Comparison of ENCODE assay signal across 11 mouse cellular contexts in the genomic region with DNA sequence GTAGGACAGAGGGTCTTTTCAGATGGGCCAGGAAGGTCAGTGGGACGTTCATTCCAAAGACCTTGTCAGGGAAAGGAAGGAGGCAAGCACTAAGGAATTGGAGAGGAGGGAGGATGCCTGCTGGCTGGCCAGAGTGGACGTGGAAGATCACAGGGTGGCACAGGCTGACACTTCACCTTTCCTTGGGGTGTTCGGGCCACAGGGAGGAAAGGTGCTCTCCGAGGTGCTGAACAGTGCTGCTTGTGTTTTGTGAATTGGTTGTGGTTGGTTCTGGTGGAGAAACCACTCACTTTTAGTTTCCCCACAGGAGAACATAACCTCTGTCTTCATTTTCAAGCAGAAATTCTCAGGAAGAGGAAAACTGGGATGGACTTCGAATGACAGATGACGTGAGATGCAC. TPM values are rescaled to one million over a fixed set of nuclear protein-coding genes. Genes with fewer than 3 reads are reported as not detected.
A peak's percentile ranks its signal among the peaks of the same experiment; 100 is the strongest.
DNase-seq lines count a peak whose midpoint lies in the region; ATAC-seq and TF ChIP-seq lines count a peak whose summit lies in the region.
"Had no signal": no experiment of that assay in that cellular context is flagged by ENCODE, and none has a peak within 500 bp of the region (broad histone marks: within the 10 kb centered on the region; RNA-seq: fewer than 3 reads in every experiment).

No protein-coding gene starts in this region.

- TF ChIP-seq CTCF in MEL (IDR thresholded peaks at IDR 0.05 in 2 of 3, conservative IDR thresholded peaks at IDR 0.05 in 1 of 3; ENCODE audit: control insufficient read depth in 1 of 3, insufficient read depth in 1 of 3, low read depth in 2 of 3, low read length in 3 of 3, poor library complexity in 1 of 3, severe bottlenecking in 1 of 3) = no peak
- TF ChIP-seq CTCF in heart, adult 2 months (IDR thresholded peaks at IDR 0.05) = no peak

- peak; percentile 84 for DNase-seq in intestine, embryonic 14.5 days (ENCODE audit: low spot score)
- DNase-seq in 3T3-L1 (ENCODE audit: low read depth, low spot score) (peak; percentile 54), MEL (ENCODE audit: low read depth, low spot score) (peak; percentile 70)
- DNase-seq in induced T-regulatory cell, adult 2 months (ENCODE audit: low read depth) = peak; percentile 42
- DNase-seq in right cerebral cortex, postnatal 36 days (ENCODE audit: low spot score in 2 of 2) = no peak
- no peak for DNase-seq in heart, adult 2 months
- DNase-seq in gastrocnemius, postnatal 36 days = no peak
- DNase-seq: cerebellum, postnatal 25 days; heart, postnatal 36 days had no signal

- no peak for TF ChIP-seq EP300 in MEL (IDR thresholded peaks at IDR 0.05; ENCODE audit: low read depth in 1 of 2, low read length in 2 of 2)
- TF ChIP-seq EP300 in heart, adult 2 months (IDR thresholded peaks at IDR 0.05; ENCODE audit: insufficient read depth, low read depth, low read length) = no peak

- 22% methylated on average over 6 of the region's 6 CpGs for WGBS in intestine, embryonic 14.5 days
- WGBS in intestine, embryonic 16.5 days = 24% methylated on average over 6 of the region's 6 CpGs
- 36% methylated on average over 6 of the region's 6 CpGs for WGBS in heart, adult 2 months

- no peak for ATAC-seq in intestine, embryonic 14.5 days (replicated peaks; ENCODE audit: low FRiP score, low TSS enrichment, low read depth)
- no peak for ATAC-seq in intestine, embryonic 16.5 days

- no peaks in the 10 kb centered on the region for H3K79me2 ChIP-seq in MEL (ENCODE audit: control insufficient read depth, insufficient read depth, low read length, poor library complexity)
- H3K79me2 ChIP-seq in heart, adult 2 months (replicated peaks; ENCODE audit: control insufficient read depth, insufficient read depth, low read length) = peaks cover 2% of the 10 kb centered on the region; the same call in 1 of the 2 replicates

- no peak for TF ChIP-seq POLR2A in MEL (IDR thresholded peaks at IDR 0.05; ENCODE audit: control insufficient read depth in 1 of 2, insufficient read depth in 1 of 2, low read depth in 1 of 2, low read length in 2 of 2, poor library complexity in 1 of 2)
- TF ChIP-seq POLR2A in heart, adult 2 months (IDR thresholded peaks at IDR 0.05; ENCODE audit: insufficient read depth, low read depth, low read length) = no peak

- H3K4me2 ChIP-seq in intestine, embryonic 14.5 days (ENCODE audit: low read length) = no peak overlapping the region
- no peak overlapping the region for H3K4me2 ChIP-seq in intestine, embryonic 16.5 days (ENCODE audit: low read depth, low read length)

- H3K4me3 ChIP-seq in intestine, embryonic 14.5 days (ENCODE audit: low read depth, low read length) = no peak overlapping the region
- H3K4me3 ChIP-seq in intestine, embryonic 16.5 days (ENCODE audit: low read length) = no peak overlapping the region
- H3K4me3 ChIP-seq in MEL (ENCODE audit: control insufficient read depth in 1 of 2, insufficient read depth in 1 of 2, low read depth in 2 of 2, low read length in 2 of 2) = no peak overlapping the region
- H3K4me3 ChIP-seq in heart, adult 2 months = no peak overlapping the region
- H3K4me3 ChIP-seq: megakaryocyte, embryonic 14.5 days had no signal

- H3K4me1 ChIP-seq in intestine, embryonic 14.5 days (replicated peaks; ENCODE audit: control insufficient read depth, insufficient read depth, low read length) = no peaks in the 10 kb centered on the region
- H3K4me1 ChIP-seq in intestine, embryonic 16.5 days (ENCODE audit: control insufficient read depth, insufficient read depth, low read length) = peaks cover 4% of the 10 kb centered on the region; the same call in 1 of the 2 replicates
- no peaks in the 10 kb centered on the region; a peak in 1 of 4 replicates for H3K4me1 ChIP-seq in MEL (ENCODE audit: control insufficient read depth in 1 of 2, insufficient read depth in 2 of 2, low read length in 2 of 2)
- peaks cover 5% of the 10 kb centered on the region for H3K4me1 ChIP-seq in heart, adult 2 months (ENCODE audit: control insufficient read depth, insufficient read depth, low read length)
- H3K4me1 ChIP-seq: megakaryocyte, embryonic 14.5 days had no signal

- TF ChIP-seq RAD21 in MEL (IDR thresholded peaks at IDR 0.05; ENCODE audit: low read depth, low read length) = no peak

- H3K9me3 ChIP-seq in intestine, embryonic 14.5 days (ENCODE audit: control insufficient read depth, low read length) = no peaks in the 10 kb centered on the region
- H3K9me3 ChIP-seq in intestine, embryonic 16.5 days (ENCODE audit: control insufficient read depth, low read length) = no peaks in the 10 kb centered on the region
- H3K9me3 ChIP-seq in MEL (replicated peaks; ENCODE audit: insufficient read depth, low read length) = no peaks in the 10 kb centered on the region

- H3K27me3 ChIP-seq in intestine, embryonic 14.5 days (replicated peaks; ENCODE audit: control insufficient read depth, insufficient read depth, low read length) = no peaks in the 10 kb centered on the region; the same call in 1 of the 2 replicates
- H3K27me3 ChIP-seq in intestine, embryonic 16.5 days (replicated peaks; ENCODE audit: control insufficient read depth, insufficient read depth, low read length) = 0 out of 2 replicates have a peak, but pooled peaks cover 2% of the 10 kb centered on the region
- H3K27me3 ChIP-seq in MEL (ENCODE audit: control insufficient read depth in 1 of 2, insufficient read depth in 2 of 2, low read length in 2 of 2) = no peaks in the 10 kb centered on the region
- H3K27me3 ChIP-seq in heart, adult 2 months (ENCODE audit: control insufficient read depth, insufficient read depth, low read length) = no peaks in the 10 kb centered on the region

- H3K36me3 ChIP-seq in intestine, embryonic 14.5 days (ENCODE audit: control insufficient read depth, insufficient read depth, low read length) = no peaks in the 10 kb centered on the region
- no peaks in the 10 kb centered on the region for H3K36me3 ChIP-seq in intestine, embryonic 16.5 days (ENCODE audit: control insufficient read depth, insufficient read depth, low read length)
- H3K36me3 ChIP-seq in MEL (ENCODE audit: control insufficient read depth in 1 of 2, insufficient read depth in 2 of 2, low read length in 2 of 2) = peaks cover 0 to 2% of the 10 kb centered on the region in 2 experiments; a peak in 1 of 4 replicates
- no peaks in the 10 kb centered on the region for H3K36me3 ChIP-seq in heart, adult 2 months (ENCODE audit: control insufficient read depth, insufficient read depth, low read length)

- no peak overlapping the region for H3K27ac ChIP-seq in intestine, embryonic 14.5 days (ENCODE audit: low read depth)
- H3K27ac ChIP-seq in intestine, embryonic 16.5 days (ENCODE audit: low read length) = no peak overlapping the region
- H3K27ac ChIP-seq in MEL (ENCODE audit: control insufficient read depth, low read depth, low read length) = no peak overlapping the region
- no peak overlapping the region for H3K27ac ChIP-seq in heart, adult 2 months

- no peak overlapping the region for H3K9ac ChIP-seq in intestine, embryonic 14.5 days (ENCODE audit: low read length)
- H3K9ac ChIP-seq in intestine, embryonic 16.5 days (ENCODE audit: low read depth, low read length) = no peak overlapping the region
- no peak overlapping the region for H3K9ac ChIP-seq in MEL (ENCODE audit: control insufficient read depth, low read depth, low read length, poor library complexity, severe bottlenecking)
- H3K9ac ChIP-seq in heart, adult 2 months (ENCODE audit: low read depth, low read length) = no peak overlapping the region

- intact Hi-C loops in heart, adult 2 months (cut with DNase I) = no loop called here
- intact Hi-C loops in gastrocnemius, postnatal 36 days (cut with DNase I) = no loop called here

TF ChIP-seq in MEL, 35 proteins besides CTCF, POLR2A, EP300 and RAD21 (continues in another document):
- TF ChIP-seq MAZ (IDR thresholded peaks at IDR 0.05; ENCODE audit: low read depth, low read length) (no peak), SIN3A (IDR thresholded peaks at IDR 0.05; ENCODE audit: low read length) (peak; percentile 53)

RNA-seq across cellular contexts. Expression of a gene that starts 15.3 kb away (rescaled TPM):
- polyA plus RNA-seq in intestine, embryonic 14.5 days (2014; fragmentation: Nextera tagmentation; extraction: Ambion mirVana) = 0.61 and 0.83 TPM in 2 replicates
- polyA plus RNA-seq in intestine, embryonic 16.5 days (2015; fragmentation: Nextera tagmentation; extraction: Ambion mirVana) = 0.21 TPM in 1 of 2 replicates, not detected in the other
- not detected in 2 replicates for total RNA-seq in MEL (2012; rRNA removed)
- polyA plus RNA-seq in MEL (2012; ENCODE audit: insufficient read depth in 1 of 2, insufficient read length in 2 of 2, low read depth in 1 of 2, low replicate concordance in 2 of 2, missing spikeins in 1 of 2) = under 1 TPM in 1 of 2 experiments, not detected in 1; 0.21 TPM
- not detected for total RNA-seq in heart, adult 2 months (2021)
- 0.94 and 3.2 TPM in 2 replicates for polyA plus RNA-seq in heart, adult 2 months (2012; rRNA removed)
- under 1 TPM in 1 of 2 experiments, not detected in 1; 0.37 TPM for total RNA-seq in gastrocnemius, postnatal 36 days (2021)

RNA-seq across cellular contexts. Expression of a gene that starts 29.5 kb away (rescaled TPM):
- polyA plus RNA-seq in intestine, embryonic 14.5 days (2014; fragmentation: Nextera tagmentation; extraction: Ambion mirVana) = 6.1 and 6.9 TPM in 2 replicates
- 12.7 and 15.3 TPM in 2 replicates for polyA plus RNA-seq in intestine, embryonic 16.5 days (2015; fragmentation: Nextera tagmentation; extraction: Ambion mirVana)
- 1.2 and 1.5 TPM in 2 replicates for total RNA-seq in MEL (2012; rRNA removed)
- 1 to 10 TPM in 1 of 2 experiments, not detected in 1; 2.2 TPM for polyA plus RNA-seq in MEL (2012; ENCODE audit: insufficient read depth in 1 of 2, insufficient read length in 2 of 2, low read depth in 1 of 2, low replicate concordance in 2 of 2, missing spikeins in 1 of 2)
- total RNA-seq in heart, adult 2 months (2021) = 10 to 100 TPM; 11.6 to 12.0 TPM
- polyA plus RNA-seq in heart, adult 2 months (2012; rRNA removed) = 7.6 and 11.0 TPM in 2 replicates
- 10 to 100 TPM; 66.0 to 66.5 TPM for total RNA-seq in gastrocnemius, postnatal 36 days (2021)

RNA-seq across cellular contexts. Expression of a gene that starts 36.9 kb away (rescaled TPM):
- 2.2 TPM in 2 replicates for polyA plus RNA-seq in intestine, embryonic 14.5 days (2014; fragmentation: Nextera tagmentation; extraction: Ambion mirVana)
- polyA plus RNA-seq in intestine, embryonic 16.5 days (2015; fragmentation: Nextera tagmentation; extraction: Ambion mirVana) = 2.4 and 2.9 TPM in 2 replicates
- 0.85 and 1.5 TPM in 2 replicates for total RNA-seq in MEL (2012; rRNA removed)
- polyA plus RNA-seq in MEL (2012; ENCODE audit: insufficient read depth in 1 of 2, insufficient read length in 2 of 2, low read depth in 1 of 2, low replicate concordance in 2 of 2, missing spikeins in 1 of 2) = 1 to 10 TPM in 1 of 2 experiments, not detected in 1; 3.8 TPM
- total RNA-seq in heart, adult 2 months (2021) = 10 to 100 TPM; 13.4 to 14.4 TPM
- 15.8 and 18.4 TPM in 2 replicates for polyA plus RNA-seq in heart, adult 2 months (2012; rRNA removed)
- 10 to 100 TPM; 19.3 to 20.4 TPM for total RNA-seq in gastrocnemius, postnatal 36 days (2021)

RNA-seq across cellular contexts. Expression of a gene that starts 37.2 kb away (rescaled TPM):
- polyA plus RNA-seq in intestine, embryonic 14.5 days (2014; fragmentation: Nextera tagmentation; extraction: Ambion mirVana) = 3.4 and 4.9 TPM in 2 replicates
- 3.5 and 4.2 TPM in 2 replicates for polyA plus RNA-seq in intestine, embryonic 16.5 days (2015; fragmentation: Nextera tagmentation; extraction: Ambion mirVana)
- total RNA-seq in MEL (2012; rRNA removed) = not detected in 2 replicates
- not detected for polyA plus RNA-seq in MEL (2012; ENCODE audit: insufficient read depth in 1 of 2, insufficient read length in 2 of 2, low read depth in 1 of 2, low replicate concordance in 2 of 2, missing spikeins in 1 of 2)
- 1 to 10 TPM in 1 of 2 experiments, under 1 TPM in 1; 0.94 to 2.3 TPM for total RNA-seq in heart, adult 2 months (2021)
- polyA plus RNA-seq in heart, adult 2 months (2012; rRNA removed) = 7.3 and 8.6 TPM in 2 replicates
- total RNA-seq in gastrocnemius, postnatal 36 days (2021) = not detected

Comparison
In these comparisons a context has a peak if more than half of its experiments do, and no peak if none do; other contexts are left out.
1. DNase-seq: peak in intestine, embryonic 14.5 days (single experiment), 3T3-L1 (single experiment), MEL (single experiment) and induced T-regulatory cell, adult 2 months (single experiment); none in right cerebral cortex, postnatal 36 days (0 of 2), heart, adult 2 months (0 of 2) and gastrocnemius, postnatal 36 days (0 of 2).